Mouse (Mus musculus) forebrain, embryonic 16.5 days (tissue): ENCODE results near the gene Rplp1. TPM values are rescaled to one million over a fixed set of nuclear protein-coding genes. Genes with fewer than 3 reads are reported as not detected.

ENCODE experiments used
- ATAC-seq: fragments of 200-750 bp; cut with Nextera tagmentation; 2 replicates; pipeline ENCODE4 v1.8.0; 2017; ENCODE audit warnings: mild to moderate bottlenecking, moderate library complexity
- H3K27ac ChIP-seq: fragments of 300-500 bp; sonication (generic); 2 replicates; pipeline ENCODE4 v1.5.1; 2014; ENCODE audit warnings: low read length, control low read depth
- H3K27me3 ChIP-seq: fragments of 300-500 bp; sonication (generic); replicated peaks from 2 replicates; pipeline ENCODE4 v1.6.1; 2014; ENCODE audit warnings: low read length; ENCODE audit not compliant: control insufficient read depth, insufficient read depth
- H3K36me3 ChIP-seq: fragments of 300-500 bp; sonication (generic); 2 replicates; pipeline ENCODE4 v1.6.1; 2014; ENCODE audit not compliant: control insufficient read depth, insufficient read depth
- H3K4me1 ChIP-seq: fragments of 300-500 bp; sonication (generic); replicated peaks from 2 replicates; pipeline ENCODE4 v1.6.1; 2014; ENCODE audit warnings: low read length; ENCODE audit not compliant: control insufficient read depth, insufficient read depth
- H3K4me2 ChIP-seq: fragments of 300-500 bp; sonication (generic); 2 replicates; pipeline ENCODE4 v1.6.1; 2014; ENCODE audit warnings: mild to moderate bottlenecking, low read length, control low read depth
- H3K4me3 ChIP-seq: fragments of 300-500 bp; sonication (generic); replicated peaks from 2 replicates; pipeline ENCODE4 v1.5.1; 2014; ENCODE audit warnings: mild to moderate bottlenecking, low read length, control low read depth
- H3K9ac ChIP-seq: fragments of 300-500 bp; sonication (generic); replicated peaks from 2 replicates; pipeline ENCODE4 v1.6.1; 2014; ENCODE audit warnings: low read depth, low read length, control low read depth
- H3K9me3 ChIP-seq: fragments of 300-500 bp; sonication (generic); 2 replicates; pipeline ENCODE4 v1.6.1; 2016; ENCODE audit warnings: low read length; ENCODE audit not compliant: control insufficient read depth
- WGBS: fragments of 180-500 bp; shearing (Covaris S2); extraction: QIAGEN DNeasy Blood & Tissue Kit; methylation state at CpG from one replicate; pipeline ENCODE4 v1.1.7; 2014; 5-methylcytosine and 5-hydroxymethylcytosine counted together
- polyA plus RNA-seq: library from polyadenylated mRNA; unstranded; fragments of >200 nt; fragmentation: Nextera tagmentation; extraction: Ambion mirVana; gene quantifications from 2 replicates; pipeline ENCODE4 v1.2.1, GENCODE M21; 2015

Rplp1 gene
- polyA plus RNA-seq, 1 experiment from 2014 or later: 804 TPM

GRCm38 (mm10) chr9:61907621-61908295 is 6.6 kb downstream of the Rplp1 start:
- no peak for ATAC-seq

DNA sequence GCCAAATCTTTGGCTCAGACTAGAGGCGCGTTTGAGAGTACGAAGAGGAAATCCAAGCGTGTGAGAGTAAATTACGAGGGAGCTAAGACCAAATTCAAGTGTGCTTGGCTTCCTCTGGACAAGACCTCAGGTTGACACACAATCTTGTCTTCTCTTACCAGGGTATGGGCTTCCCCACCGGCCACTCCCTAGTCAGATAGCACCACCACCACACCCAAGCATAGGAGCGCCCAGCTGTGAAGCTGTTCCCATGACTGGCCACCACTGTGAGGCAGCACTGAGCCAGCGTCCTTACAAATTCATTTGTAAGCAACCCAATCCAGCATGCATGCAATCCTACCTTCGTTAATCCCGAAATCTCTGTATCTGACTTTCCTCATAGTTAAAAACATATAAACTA is 7.4 kb downstream of the Rplp1 start:
- WGBS: 67% methylated on average over 10 of the region's 10 CpGs
- no peak for ATAC-seq
- Histone ChIP-seq H3K36me3 (peaks cover 5% of the 10 kb centered on the region), H3K27me3 (no peaks in the 10 kb centered on the region), H3K4me2 (no peak overlapping the region), H3K4me1 (peaks cover 7% of the 10 kb centered on the region), H3K9me3 (no peaks in the 10 kb centered on the region), H3K4me3 (no peak overlapping the region), H3K9ac (no peak overlapping the region), H3K27ac (no peak overlapping the region)

More at GRCm38 (mm10) chr9:61907621-61908295, 6.6 kb downstream of the Rplp1 start:
- Histone ChIP-seq H3K4me2 (no peak overlapping the region), H3K27me3 (no peaks in the 10 kb centered on the region), H3K9ac (no peak overlapping the region), H3K4me1 (peaks cover 6% of the 10 kb centered on the region), H3K36me3 (peaks cover 9% of the 10 kb centered on the region), H3K27ac (no peak overlapping the region), H3K4me3 (no peak overlapping the region), H3K9me3 (no peaks in the 10 kb centered on the region)
- WGBS: 91% methylated on average over 4 of the region's 4 CpGs

DNA sequence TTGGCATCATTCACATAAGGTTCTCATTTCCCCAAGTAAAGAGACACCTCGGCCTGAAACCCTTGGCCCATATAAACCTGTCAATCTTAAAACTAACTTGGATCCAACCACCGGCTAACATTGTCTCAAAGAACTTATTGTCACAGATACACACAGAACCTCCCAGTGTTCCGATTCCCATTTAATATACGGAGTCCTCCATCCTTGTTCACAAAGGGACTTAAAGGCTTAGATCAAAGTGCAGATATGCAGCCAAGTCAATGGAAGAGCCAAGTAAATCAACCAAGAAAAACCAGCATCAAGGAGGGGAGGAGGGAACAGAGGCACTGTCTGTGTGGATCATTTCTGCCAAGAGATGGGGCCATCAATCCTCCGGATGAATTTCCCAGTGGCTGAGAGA is 8.8 kb downstream of the Rplp1 start:
- ATAC-seq: no peak
- Histone ChIP-seq H3K4me3 (no peak overlapping the region), H3K4me2 (no peak overlapping the region), H3K27ac (no peak overlapping the region), H3K4me1 (peaks cover 5% of the 10 kb centered on the region), H3K36me3 (no peaks in the 10 kb centered on the region), H3K9ac (no peak overlapping the region), H3K9me3 (no peaks in the 10 kb centered on the region), H3K27me3 (no peaks in the 10 kb centered on the region)
- WGBS: 63% methylated on average over 5 of the region's 5 CpGs

DNA sequence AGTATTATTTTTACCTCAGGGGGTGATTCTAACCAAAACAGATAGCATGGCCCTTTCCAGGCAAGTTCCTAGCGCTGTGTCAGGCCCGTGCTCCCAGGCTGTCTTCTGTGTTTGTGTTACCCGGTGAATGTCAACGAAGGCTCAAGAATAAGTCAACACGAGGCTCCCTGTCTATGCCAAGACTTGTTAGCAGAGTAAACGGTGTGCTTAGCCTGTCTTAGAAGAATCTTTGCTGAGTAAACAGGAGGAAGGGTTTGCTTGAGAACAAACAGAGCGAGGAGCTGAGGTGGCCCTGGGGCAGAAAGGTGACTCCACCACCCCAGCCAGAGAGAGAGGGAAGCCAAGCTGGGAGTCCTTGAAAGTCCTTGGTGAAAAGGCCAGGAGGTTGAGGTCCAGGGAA is 10.1 kb downstream of the Rplp1 start:
- H3K27me3 ChIP-seq: no peaks in the 10 kb centered on the region
- H3K27ac ChIP-seq: no peak overlapping the region
- no peak overlapping the region for H3K4me3 ChIP-seq
- H3K9me3 ChIP-seq: no peaks in the 10 kb centered on the region
- WGBS: 66% methylated on average over 7 of the region's 7 CpGs
- no peak overlapping the region for H3K9ac ChIP-seq
- H3K4me1 ChIP-seq: peaks cover 11% of the 10 kb centered on the region
- no peaks in the 10 kb centered on the region for H3K36me3 ChIP-seq
- ATAC-seq: no peak
- H3K4me2 ChIP-seq: no peak overlapping the region

DNA sequence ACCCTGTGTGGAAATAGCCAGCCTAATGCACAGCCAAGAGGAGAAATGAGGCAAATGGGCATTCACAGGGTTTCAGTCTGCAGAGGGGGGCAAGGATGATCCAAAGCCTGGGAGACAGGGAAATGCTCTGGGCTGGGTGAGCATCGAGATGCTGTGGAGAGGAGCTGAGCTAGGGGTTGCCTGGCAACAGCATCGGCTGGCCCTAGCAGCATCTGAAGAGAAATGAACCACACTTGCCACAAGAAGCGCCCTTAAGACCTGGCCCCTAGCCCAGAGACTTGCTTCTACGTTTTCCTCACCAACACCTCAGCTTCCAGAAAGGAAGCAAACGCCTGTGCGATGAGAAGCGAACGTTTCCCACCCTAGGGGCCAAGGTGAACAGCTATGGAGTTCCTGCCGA is 11.9 kb downstream of the Rplp1 start:
- no peak overlapping the region for H3K27ac ChIP-seq
- H3K4me2 ChIP-seq: no peak overlapping the region
- H3K27me3 ChIP-seq: no peaks in the 10 kb centered on the region
- H3K9me3 ChIP-seq: no peaks in the 10 kb centered on the region
- peaks cover 18% of the 10 kb centered on the region for H3K4me1 ChIP-seq
- H3K4me3 ChIP-seq: no peak overlapping the region
- 35% methylated on average over 9 of the region's 9 CpGs for WGBS
- ATAC-seq: peak; percentile 43; the same call in 1 of the 2 replicates
- no peak overlapping the region for H3K9ac ChIP-seq
- no peaks in the 10 kb centered on the region for H3K36me3 ChIP-seq

DNA sequence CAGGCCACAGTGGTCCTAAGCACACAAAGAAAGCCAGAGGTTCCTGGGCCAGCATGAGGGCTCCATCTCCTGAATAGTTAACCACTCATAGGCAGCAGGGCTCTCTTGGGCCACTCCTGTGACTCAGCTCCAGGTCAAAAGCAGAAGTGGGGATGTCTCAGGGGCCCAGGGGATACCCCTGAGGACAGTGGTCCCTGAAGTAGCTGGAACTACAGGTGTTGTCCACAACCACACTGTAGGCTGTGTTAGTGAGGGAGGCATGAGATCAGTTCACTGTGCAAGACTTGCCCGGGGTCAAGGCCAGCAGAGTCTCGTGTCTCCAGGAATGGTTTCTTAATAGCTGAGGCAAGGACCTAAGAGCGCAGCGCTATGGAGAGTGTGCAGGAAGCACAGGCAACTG is 12.8 kb downstream of the Rplp1 start:
- Histone ChIP-seq H3K4me2 (no peak overlapping the region), H3K36me3 (no peaks in the 10 kb centered on the region), H3K4me1 (peaks cover 18% of the 10 kb centered on the region), H3K9me3 (no peaks in the 10 kb centered on the region), H3K4me3 (no peak overlapping the region), H3K27ac (no peak overlapping the region), H3K27me3 (no peaks in the 10 kb centered on the region), H3K9ac (no peak overlapping the region)
- ATAC-seq: no peak
- WGBS: 83% methylated on average over 4 of the region's 4 CpGs

- H3K4me2 ChIP-seq: peak overlapping the region; percentile 43
- H3K36me3 ChIP-seq: no peaks in the 10 kb centered on the region
- peaks cover 18% of the 10 kb centered on the region for H3K4me1 ChIP-seq
- no peak overlapping the region for H3K9ac ChIP-seq
- H3K27ac ChIP-seq: no peak overlapping the region
- ATAC-seq: peak; percentile 70
- H3K4me3 ChIP-seq: no peak overlapping the region
- 5% methylated on average over 16 of the region's 16 CpGs for WGBS
- H3K9me3 ChIP-seq: no peaks in the 10 kb centered on the region
- no peaks in the 10 kb centered on the region for H3K27me3 ChIP-seq
Observed at GRCm38 (mm10) chr9:61899804-61900203, 14.5 kb downstream of the Rplp1 start.

DNA sequence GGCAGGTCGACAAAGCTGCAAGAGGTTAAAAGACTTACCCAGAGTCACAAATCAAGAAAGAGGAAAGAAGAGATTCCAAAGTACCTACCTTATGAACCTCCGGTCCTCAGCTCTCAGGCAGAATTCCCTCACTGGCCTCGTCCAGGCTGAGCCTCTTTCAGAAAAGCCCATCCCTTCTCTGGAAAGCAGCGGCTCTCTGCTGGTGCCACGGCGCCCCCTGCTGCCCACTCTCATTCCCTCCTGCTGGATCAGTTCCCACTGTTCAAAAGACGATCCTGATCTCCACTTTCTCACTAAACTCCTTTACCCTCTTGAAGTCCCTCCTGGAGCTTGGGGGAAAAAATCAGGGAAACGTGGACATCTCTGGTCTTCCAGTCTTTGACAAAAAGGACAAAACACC is 15.9 kb downstream of the Rplp1 start:
- peaks cover 18% of the 10 kb centered on the region for H3K4me1 ChIP-seq
- H3K4me2 ChIP-seq: no peak overlapping the region
- H3K9me3 ChIP-seq: no peaks in the 10 kb centered on the region
- H3K36me3 ChIP-seq: no peaks in the 10 kb centered on the region
- no peak overlapping the region for H3K9ac ChIP-seq
- no peak overlapping the region for H3K4me3 ChIP-seq
- H3K27me3 ChIP-seq: no peaks in the 10 kb centered on the region
- peak; percentile 47; the same call in 1 of the 2 replicates for ATAC-seq
- no peak overlapping the region for H3K27ac ChIP-seq
- 0% methylated on average over 7 of the region's 8 CpGs for WGBS

GRCm38 (mm10) chr9:61895014-61895413 is 19.3 kb downstream of the Rplp1 start:
- WGBS: 89% methylated on average over 8 of the region's 8 CpGs
- Histone ChIP-seq H3K4me3 (no peak overlapping the region), H3K4me1 (peaks cover 15% of the 10 kb centered on the region), H3K4me2 (no peak overlapping the region), H3K9ac (no peak overlapping the region), H3K27me3 (no peaks in the 10 kb centered on the region), H3K27ac (no peak overlapping the region), H3K36me3 (no peaks in the 10 kb centered on the region), H3K9me3 (no peaks in the 10 kb centered on the region)
- no peak for ATAC-seq

GRCm38 (mm10) chr9:61889855-61890254 is 24.5 kb downstream of the Rplp1 start:
- WGBS: 24% methylated on average over 8 of the region's 8 CpGs
- no peaks in the 10 kb centered on the region for H3K36me3 ChIP-seq
- no peaks in the 10 kb centered on the region for H3K9me3 ChIP-seq
- no peak overlapping the region for H3K27ac ChIP-seq
- H3K4me1 ChIP-seq: peaks cover 13% of the 10 kb centered on the region
- ATAC-seq: no peak
- no peak overlapping the region for H3K9ac ChIP-seq
- H3K4me3 ChIP-seq: no peak overlapping the region
- H3K4me2 ChIP-seq: no peak overlapping the region
- H3K27me3 ChIP-seq: no peaks in the 10 kb centered on the region
